Mouse (Mus musculus) spleen, postnatal 14 days (tissue): ENCODE results near the gene S100a3.

Experiments
- DNase-seq, 2 experiments: peaks; one replicate each; pipeline ENCODE4 v3.0.0; 2021 to 2022; ENCODE audit warnings: low spot score in 2 of 2

The S100a3 gene

GRCm38 (mm10) chr3:90601486-90602110, 41.2 kb downstream of the S100a3 start, which contains the start of gene Gm42674:
Gene Gm42674 (plus strand): TSS chr3:90601904.
- DNase-seq = no peak

- DNase-seq = no peak
Observed at GRCm38 (mm10) chr3:90603623-90604022, 43.2 kb downstream of the S100a3 start, which contains the start of gene S100a4. Gene S100a4 (plus strand): TSS chr3:90603771.

DNA sequence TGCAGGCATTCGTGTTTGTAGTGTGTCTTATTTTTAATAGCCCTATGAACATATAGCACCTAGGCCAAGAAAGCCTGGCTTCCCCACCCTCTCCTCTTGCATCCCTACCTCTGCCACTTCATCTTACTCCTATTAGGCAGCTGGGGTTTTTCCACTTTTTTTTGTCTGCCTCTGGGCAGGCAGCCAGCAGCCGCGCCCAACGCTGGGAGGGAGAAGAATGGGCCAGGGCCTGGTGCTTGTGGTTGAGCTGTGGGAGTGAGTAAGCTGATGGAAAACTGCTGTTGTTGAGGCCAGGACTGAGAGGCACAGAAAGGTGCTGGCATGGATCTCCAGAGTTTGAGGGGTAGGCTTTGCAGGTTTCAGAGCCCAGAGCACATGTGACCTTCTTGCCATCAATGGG, 44.0 kb downstream of the S100a3 start:
- no peak for DNase-seq

DNA sequence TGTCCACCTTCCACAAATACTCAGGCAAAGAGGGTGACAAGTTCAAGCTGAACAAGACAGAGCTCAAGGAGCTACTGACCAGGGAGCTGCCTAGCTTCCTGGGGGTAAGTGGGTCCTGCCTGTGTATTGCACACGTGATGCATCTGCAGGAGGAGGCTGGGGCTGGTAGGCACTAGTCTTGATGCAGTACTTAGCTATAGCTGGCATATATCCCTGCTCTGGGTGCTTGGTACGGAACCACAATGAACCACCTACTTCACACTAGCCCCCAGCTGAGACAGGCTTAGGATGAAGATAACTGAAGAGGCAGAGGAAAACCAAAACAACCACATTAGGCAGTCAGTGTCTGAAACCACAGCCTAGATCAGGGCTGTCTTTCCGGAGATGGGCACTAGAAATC, 44.7 kb downstream of the S100a3 start:
- DNase-seq = no peak

- no peak for DNase-seq
Observed at GRCm38 (mm10) chr3:90605736-90606135, 45.4 kb downstream of the S100a3 start.

- no peak for DNase-seq
Observed at GRCm38 (mm10) chr3:90606185-90606584, 45.8 kb downstream of the S100a3 start.

GRCm38 (mm10) chr3:90607361-90607760, 47.0 kb downstream of the S100a3 start:
- DNase-seq = no peak

DNA sequence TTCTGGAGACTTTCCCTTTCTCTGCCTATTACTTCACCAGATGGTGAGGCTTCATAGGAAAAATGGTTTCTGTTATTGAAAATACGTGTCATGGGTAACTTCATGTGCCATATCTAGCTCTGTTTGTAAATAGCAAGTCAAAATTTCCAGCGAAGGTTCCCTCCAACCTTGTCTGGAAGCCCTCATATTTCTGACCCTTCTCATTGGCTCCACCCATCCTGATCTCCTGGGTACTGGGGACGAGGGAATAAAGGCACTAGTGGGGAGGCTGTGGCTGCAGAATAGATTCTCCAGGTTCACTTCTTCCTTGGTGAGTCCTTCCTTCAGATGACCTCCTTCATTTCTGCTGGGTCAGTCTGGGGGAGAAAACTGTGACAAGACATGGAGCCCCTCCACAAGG, 47.8 kb downstream of the S100a3 start, which contains the start of gene S100a5:
Gene S100a5 (plus strand): TSS at position 301 of the 400 bp plus-strand sequence.
- DNase-seq = no peak

- DNase-seq = no peak
Observed at GRCm38 (mm10) chr3:90609102-90609501, 48.7 kb downstream of the S100a3 start.

DNA sequence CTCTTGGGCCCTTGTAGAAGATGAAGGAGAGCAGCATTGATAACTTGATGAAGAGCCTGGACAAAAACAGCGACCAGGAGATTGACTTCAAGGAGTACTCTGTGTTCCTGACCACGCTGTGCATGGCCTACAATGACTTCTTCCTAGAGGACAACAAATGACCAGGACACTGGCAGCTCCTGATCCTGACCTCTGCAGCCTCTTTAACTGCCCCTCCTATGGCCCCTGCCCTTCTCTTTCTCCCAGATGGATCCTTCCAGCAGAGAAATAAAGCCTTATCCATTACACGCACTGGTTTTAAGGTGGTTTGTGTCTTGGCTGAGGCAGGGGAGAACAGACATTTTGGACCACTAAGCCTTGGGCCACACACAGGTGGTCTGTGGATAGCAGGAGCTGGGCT, 51.1 kb downstream of the S100a3 start:
- DNase-seq = no peak

DNA sequence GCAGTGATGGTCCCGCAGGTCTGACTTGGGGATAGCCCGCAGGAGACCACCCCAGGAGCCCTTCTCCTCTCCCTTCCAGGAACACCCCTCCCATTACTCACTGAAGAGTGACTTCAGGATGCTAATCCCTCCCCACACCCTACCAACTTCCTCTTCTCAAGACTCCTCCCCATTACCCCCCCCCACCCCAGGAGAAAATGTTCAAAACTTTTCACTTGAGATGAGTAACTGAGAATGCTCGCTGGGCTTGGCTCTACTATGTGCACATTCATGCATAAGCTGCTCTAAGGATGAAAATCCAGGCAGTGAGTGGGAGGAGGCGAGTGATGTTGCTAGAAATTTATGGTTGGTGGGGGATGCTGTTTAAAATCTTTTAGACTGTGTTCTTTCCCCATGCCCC, 51.7 kb downstream of the S100a3 start:
- DNase-seq = no peak

- DNase-seq = peak; percentile 48 to 66
Observed at GRCm38 (mm10) chr3:90612728-90613291, 52.4 kb downstream of the S100a3 start, which contains the start of gene S100a6. Gene S100a6 (plus strand): TSS chr3:90612882.

DNA sequence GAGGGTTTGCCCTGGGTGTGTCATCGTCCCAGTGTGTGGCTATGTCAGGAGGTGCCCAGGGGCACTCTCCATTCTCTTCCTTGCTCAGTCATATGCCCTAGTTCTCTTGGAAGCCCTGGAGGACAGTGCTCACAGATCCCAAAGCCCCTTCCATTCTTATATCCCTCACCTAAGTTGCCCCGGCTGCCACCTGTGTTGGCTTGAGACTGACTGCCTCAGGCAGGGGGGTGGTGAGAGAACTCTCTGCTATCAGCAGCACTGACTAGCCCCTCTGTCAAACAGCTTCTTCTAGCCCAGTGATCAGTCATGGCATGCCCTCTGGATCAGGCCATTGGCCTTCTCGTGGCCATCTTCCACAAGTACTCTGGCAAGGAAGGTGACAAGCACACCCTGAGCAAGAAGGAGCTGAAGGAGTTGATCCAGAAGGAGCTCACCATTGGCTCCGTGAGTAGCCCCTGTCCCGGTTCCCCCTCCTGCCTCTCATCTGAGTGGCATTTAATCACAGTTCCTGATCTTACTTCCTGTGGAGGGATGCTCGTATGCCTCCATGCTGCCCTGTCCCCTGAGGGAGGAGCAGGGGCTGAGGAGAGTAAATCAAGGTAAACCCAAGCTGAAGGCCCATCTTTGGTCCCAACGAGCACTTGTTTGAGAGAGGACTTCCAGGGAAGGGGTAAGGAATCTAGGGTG, 53.2 kb downstream of the S100a3 start:
- DNase-seq = no peak

DNA sequence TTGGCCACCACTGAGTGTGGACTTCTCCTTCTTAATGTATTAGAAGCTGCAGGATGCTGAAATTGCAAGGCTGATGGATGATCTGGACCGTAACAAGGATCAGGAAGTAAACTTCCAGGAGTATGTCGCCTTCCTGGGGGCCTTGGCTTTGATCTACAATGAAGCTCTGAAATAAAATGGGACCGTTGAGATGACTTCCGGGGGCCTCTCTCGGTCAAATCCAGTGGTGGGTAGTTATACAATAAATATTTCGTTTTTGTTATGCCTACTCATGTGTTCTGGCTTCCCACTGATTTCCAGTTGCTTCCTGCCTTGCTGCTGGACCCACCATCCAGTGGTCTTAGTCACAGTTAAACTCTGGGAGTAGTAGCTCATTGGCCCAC, 53.8 kb downstream of the S100a3 start:
- no peak for DNase-seq

DNA sequence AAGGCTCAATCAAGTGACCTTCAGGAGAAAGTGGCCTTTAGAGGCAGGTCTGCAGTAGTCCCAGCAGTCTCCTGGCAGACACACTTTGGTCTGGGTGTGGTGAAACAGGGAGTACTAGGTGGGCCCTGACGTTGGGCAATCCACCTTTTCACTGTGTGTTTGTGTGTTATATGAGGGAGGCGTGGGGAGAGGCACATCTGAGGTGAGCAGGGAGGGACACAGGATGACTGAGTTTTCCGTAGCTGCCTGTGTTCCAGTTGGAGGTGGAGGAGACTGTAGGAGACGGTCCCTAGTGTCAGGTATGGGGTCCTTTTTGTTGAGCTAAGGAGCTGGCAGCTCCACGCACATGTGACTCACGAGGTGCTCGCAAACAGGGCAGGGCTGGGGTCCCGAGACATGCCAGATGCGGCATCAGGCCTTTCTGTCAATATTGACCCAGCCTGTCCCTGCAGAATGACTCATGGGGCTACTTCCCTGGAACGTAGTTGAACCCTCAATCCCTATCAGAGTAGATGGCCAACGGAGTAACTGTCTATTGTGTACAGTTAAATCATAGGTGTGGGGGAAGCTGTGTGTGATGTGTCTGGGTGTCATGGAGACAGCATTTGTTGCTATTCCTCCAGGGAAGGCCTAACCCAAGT, 54.4 kb downstream of the S100a3 start:
- no peak for DNase-seq

DNA sequence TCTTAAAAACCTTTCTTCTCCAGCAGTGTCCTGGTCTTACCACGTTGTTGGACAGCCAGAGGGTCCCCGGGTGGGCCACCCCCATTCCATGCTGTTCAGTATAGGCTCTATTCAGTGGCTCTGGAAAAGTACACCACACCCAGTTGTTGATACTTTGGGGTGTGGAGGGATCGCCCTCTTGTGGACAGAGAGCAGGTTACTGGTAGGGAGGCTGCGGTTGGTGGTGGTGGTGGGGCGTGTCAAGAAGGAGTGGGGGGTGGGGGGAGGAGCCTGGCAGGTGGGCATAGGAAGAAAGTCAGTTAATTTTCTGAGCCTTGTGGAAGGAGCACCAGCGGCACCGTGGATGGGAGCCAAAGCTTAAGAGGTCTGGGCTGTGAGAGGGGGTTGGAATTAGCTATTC, 55.0 kb downstream of the S100a3 start:
- DNase-seq = peak; percentile 40 to 62

GRCm38 (mm10) chr3:90615911-90616310, 55.5 kb downstream of the S100a3 start:
- DNase-seq = no peak

DNA sequence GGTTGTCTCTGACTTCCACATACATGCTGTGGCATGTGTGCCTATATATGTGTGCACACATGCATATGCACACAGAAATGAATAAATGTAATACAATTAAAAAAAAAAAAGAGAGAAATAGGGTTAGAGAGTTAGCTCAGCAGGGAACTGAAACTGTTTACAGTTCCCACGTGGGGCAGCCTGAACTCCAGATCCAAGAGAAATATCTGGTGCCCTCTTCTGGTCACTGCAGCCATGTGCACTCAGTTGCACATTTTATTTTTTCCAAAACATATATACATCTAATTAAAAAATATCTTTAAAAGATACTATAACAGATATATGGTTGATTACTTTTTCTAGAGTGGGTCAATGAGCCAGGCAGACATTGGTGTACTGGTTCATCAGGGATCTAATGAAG, 57.2 kb downstream of the S100a3 start:
- no peak for DNase-seq

- DNase-seq = no peak
Observed at GRCm38 (mm10) chr3:90621552-90621951, 61.2 kb downstream of the S100a3 start.

- no peak for DNase-seq
Observed at GRCm38 (mm10) chr3:90623435-90624071, 63.2 kb downstream of the S100a3 start.

- DNase-seq = no peak
Observed at GRCm38 (mm10) chr3:90625496-90625895, 65.1 kb downstream of the S100a3 start.
